Mouse (Mus musculus) CD4-positive, CD25-positive, alpha-beta regulatory T cell, adult 4 months (primary cell): ENCODE measurements around the gene Scn1a. TPM values are rescaled to one million over a fixed set of nuclear protein-coding genes. Genes with fewer than 3 reads are reported as not detected.

Experiments
- ATAC-seq: one replicate; pipeline ENCODE4 v1.8.0; 2017
- polyA plus RNA-seq, 2 experiments: library from polyadenylated mRNA; unstranded; fragments of 100-300 nt; shearing (Covaris generic); gene quantifications; one replicate each; pipeline ENCODE4 v1.2.1; 2017

Gene Scn1a
- polyA plus RNA-seq, result under 1 TPM; 0.15 to 0.32 TPM

DNA sequence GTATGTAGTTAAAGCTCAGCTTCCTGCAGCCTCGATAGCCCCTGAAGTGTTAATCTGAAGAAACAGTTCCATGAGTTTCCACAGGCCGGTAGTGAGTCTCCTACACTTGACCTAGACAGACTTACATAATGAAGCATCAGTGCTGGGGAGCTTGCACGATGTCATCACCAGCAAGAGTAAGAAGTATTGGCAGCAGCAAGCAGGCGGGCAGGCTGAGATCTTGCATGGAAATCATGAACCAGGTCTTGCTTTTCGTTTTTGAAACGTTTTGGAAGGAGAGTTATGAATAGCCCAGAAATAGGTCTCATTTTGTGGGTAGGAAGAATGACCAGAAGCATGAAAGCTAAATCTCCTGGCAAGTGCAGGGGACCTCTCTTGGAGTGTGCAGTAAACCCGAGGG is at the start of gene Scn1a:
Gene Scn1a (minus strand): TSS at position 130 of the 400 bp plus-strand sequence.
- ATAC-seq, result no peak

DNA sequence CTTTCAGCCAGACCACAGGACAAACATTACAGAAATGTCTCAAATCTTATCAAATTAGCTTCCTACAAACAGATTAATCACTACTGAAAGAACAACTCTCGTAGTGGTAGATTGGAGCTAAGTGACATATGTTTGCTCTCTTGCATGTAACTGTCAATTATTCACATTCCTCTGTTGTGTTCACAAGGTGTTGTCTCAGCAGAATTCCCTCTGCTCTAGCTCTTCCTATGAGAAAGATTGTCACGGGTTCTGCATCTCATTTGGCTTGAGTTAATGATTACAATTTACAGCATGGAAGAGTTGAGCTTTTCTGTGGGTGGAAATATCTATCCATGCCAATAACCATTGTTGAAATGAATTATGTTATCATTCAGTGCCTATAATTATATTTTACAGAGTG is 37.8 kb upstream of the Scn1a start:
- ATAC-seq, result no peak

DNA sequence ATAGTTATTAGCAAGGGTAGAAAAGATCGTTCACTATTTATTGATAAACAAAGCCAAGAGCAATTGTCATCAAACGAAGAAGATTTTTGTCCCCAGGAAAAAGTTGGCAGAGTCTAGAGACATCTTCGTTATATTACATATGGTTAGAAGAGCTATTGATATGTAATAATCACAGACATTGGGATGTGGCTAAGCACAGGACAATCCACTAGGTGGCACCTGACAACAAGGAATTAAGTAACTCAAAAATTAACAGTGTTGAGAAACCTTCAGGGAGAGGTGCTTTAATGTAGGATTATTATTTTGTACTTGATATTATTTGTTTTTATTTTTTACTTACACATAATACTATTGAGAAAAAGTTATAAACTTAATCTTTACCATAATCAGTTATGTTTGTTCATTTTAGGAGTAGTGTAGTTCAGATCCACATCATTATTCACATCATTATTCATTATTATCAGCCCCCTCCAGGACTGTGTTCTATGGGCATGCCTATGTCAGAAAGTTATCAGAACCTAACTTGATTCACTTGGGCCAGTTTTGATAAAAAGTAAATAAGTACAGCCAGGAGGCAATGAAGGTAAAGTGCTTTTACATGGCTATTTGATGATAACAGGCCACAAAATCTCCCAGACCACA is 32.7 kb upstream of the Scn1a start:
- ATAC-seq, result no peak

DNA sequence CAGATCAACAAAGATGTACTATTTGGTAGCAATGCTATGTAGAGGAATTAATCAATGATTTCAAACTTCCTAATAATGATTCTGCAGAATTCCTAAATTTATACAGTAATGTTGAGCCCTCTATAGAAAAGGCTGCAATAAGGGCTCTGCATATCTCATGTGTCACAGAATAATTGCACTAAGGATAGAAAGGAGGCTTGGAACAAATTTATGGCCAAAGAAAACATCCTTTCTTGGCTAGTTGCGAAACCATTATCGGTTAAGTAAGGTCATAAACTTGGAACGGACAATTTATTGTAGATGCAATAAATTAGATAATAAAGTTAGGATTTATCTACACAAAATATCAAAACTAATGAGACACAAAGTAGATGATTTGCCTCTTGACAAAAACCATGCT is 24.8 kb upstream of the Scn1a start:
- no peak for ATAC-seq

DNA sequence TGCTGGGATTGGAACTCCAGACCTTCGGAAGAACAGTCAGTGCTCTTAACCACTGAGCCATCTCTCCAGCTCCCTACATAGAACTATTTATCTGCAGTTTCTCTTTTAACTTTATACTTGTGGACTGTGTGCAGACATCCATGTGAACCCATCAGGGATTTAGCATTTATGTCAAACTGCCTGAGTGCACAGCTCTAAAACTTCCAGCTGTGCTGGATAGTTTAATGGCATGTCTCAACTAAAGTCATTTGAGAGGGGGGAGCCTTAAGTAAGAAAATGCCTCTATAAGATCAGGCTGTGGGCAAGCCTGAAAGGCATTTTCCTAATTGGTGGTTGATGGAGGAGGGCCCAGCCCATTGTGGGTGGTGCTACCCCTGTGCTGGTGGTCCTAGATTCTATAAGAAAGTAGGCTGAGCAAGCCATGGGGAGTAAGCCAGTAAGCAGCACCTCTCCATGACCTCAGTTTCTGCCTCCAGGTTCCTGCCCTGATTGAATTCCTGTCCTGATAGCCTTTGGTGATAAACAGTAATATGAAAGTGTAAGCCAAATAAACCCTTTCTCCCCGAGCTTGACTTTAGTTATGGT is 24.3 kb upstream of the Scn1a start:
- ATAC-seq, result no peak

DNA sequence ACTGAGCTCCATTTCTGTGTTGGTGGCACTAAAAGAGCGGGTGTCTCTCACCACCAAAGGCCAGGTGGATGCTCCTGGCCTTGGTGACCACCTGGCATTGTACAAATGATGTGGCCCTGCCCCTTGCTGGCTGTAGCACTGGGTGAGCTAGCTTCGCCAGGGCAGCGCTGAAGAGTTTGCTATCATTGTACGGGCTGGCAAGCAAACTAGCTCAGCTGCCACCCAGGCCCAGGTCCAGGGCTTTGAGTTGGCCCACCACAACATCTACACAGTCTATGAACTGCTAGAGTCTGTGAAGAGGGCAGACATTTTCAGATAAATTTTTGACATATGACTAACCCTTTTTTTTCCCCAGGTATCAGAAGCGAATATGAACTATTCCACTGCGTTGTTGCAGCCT is 23.3 kb upstream of the Scn1a start:
- ATAC-seq, result no peak

DNA sequence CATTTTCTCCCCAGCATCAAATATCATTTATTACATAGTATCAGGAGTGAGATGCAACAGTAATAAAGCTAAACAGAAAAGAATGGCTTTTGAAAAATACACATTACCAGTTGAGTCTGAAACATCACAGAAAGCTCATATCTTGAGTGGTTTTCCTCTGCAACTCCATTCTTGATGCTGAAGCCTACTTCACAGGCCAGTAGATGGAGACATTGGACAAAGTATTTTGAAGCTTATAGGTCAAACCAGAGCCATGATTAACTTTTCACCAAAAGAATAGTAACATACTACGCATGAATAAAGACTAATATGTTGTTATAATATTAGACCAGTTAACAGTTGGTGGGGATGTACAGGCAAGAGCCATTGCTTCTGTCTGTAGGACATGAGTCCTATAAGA is 21.8 kb upstream of the Scn1a start:
- no peak for ATAC-seq

DNA sequence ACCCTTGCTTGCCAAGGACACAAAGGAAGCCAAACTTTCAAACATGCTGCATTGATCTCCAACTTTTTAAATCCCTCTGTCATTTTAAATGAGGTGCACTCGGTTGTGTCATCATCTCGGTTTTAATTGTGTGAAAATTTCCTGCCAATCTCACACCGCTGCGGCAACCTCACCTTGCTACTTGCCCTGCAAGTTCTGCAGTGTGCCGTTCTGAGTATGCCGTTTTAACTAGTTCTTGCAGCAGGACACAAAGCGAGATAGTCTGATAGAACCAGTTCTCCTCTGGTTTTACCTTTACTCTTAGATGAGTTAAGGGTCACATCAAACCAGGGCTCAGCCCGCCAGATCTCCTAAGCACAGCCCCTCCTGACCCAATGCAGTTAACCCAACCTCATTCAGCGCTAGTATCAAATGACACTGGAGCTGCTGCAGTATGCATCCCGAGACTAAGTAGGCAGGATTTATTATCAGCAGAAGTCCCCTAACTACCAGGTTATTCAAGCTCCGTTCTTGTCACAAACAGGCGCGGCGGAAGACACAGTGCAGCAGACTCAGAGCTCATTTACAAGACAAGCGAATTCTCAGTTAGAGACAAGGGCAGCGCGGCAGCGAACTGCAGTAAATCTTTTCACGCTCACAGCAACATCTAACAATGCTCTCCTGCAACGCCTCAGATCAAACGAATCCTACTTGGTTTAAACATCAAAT is 722 bp downstream of the Scn1a start:
- ATAC-seq, result no peak

DNA sequence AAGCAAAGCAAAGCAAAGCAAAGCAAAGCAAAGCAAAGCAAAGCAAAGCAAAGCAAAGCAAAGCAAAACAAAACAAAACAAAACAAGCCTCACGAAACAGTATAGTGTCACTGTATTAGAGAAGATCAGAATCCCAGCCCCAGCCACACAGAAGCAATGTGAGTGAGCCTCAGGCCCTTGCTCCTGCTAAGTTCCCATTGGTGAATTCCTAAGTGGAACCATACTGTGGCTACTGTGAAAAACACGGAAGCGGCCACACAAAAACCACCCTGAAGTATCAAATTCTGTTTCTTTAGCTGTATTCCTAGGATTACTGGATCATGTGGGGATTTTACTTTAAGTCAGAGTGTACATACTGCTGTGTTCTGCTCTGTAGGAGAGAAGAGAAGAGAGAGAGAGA is 4.4 kb downstream of the Scn1a start:
- ATAC-seq, result no peak

DNA sequence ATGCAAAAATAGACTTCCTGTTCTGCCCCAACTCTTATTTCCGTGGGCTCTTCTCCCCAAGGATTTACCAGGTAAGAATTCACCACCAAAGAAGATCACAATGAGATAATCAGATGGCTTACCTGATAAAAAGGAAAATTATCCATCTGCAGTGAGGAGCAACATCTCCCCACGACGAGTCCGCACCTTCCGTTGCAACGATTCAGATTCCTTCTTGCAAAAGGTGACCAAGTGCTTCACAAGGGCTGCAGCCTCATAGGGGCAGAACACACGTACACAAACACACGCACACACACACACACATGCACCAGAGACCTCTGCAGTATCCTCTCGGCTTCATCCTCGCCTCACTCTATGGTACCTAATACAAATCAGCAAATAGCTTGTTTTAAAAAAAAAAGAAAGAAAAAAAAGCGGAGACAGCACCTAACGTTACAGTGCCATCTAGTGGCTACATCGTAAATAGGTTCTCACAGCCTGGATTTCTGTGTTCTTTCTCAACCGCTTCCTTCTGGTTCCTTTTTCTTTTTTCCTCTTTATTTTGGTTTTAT is 30.8 kb downstream of the Scn1a start:
- ATAC-seq, result peak; percentile 75

DNA sequence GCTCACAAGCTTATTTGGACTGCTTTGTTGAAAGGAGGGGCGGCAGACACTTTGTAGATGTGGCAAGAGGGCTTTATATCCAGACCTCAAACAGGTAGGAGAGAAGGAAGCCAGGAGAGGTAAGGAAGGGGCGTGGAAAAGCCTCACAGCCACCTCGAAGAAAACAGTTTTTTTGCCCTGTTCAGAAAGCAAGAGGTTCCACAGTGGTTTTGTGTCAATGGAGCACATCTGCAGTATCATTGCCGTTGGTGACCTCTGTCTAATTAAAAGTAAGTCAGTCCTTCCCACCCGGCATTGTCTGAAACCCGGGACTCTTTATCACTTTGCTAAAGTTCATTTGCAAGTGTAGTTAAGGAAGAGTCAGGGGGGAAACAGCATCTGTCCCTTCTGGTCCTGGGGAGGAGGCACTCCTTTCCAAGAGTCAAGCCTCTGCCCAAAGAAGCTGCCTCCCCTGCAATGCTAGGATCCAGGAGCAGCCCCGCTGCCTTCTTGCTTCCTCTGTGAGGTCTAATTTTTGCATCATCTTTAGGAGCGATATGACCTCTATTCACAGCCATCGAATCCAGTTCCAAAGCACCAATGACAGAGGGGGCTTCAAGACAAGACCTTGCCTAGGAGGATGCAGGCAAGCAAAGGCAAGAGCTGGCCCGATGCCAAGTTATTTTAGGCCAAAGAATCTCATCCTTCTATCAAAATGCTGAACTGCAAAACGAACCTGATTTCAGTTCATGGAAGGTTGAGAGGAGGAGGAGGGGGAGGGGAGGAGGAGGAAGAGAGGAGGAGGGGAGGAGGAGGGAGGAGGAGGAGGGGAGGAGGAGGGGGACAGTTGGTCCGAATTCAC is 31.5 kb downstream of the Scn1a start:
- no peak for ATAC-seq

DNA sequence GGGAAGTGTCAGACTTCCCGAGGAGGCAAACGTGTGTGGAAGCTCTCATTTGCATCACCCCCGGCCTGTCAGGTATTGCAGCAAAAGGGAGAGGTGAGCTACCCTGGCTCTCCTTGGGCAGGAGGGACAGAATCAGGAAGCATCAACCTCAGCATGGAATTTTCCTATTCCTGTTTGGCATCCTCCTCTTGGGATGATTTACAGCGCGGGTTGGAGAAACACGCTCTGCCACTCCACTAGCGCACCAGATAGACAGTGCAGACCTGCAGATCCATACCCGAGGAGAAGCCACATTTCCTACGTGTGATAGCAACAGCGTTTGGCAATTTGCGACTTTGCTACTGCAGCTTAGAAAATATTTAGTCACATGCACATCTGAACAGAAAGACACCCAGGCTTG is 32.2 kb downstream of the Scn1a start:
- no peak for ATAC-seq

DNA sequence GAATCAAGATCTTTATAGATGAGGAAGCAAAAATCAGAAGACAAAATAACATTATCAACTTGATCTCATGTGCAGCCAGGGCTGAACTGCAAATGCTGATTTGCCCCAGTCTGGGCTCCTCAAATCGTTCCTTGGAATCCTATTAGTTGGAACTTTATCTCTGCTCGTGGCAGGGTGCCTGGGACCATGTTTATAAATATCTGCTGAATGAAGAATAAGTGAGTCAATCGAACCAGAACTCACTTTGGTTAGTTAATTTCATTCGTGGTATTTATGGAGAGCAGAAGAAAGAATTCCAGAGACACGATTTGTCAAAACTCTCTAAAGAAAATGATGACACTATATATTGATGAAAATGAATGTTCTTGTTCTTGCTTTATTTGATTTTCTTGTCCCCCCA is 48.1 kb downstream of the Scn1a start:
- ATAC-seq, result no peak

DNA sequence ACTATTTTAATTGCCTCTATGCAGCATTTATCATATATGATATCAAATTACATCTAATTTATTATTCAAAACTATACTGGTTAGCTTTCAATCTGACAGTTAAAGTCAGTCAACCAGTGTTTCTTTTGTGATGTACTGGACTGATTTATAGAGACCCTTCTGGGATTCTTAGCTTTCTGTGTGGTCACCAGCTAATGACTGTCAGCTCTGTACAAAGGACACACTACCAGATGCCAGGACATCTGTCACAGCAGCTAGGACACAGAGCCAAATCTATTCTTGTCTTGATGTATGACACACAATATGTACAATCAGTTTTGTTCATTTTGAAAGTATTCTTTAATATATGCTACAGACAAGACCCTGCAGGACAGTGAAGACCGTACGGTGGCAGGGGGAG is 72.7 kb downstream of the Scn1a start:
- ATAC-seq, result no peak

DNA sequence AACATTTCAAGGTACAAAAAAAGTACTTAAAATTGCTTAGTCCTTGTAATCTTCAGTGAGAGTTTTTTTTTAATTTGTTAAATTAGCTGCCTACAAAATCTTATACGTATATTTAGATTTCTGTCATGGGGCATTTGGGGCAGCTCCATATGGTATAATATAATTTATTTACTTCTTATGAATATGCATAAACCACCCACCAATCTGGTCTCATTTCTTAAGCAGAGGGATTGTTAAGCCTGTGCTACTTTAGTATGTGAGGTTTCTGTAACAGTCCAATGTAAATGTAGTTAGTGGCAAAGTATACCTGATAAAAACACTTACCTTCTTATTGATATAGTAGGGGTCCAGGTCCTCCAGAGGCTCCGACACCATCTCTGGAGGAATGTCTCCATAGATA is 90.0 kb downstream of the Scn1a start:
- ATAC-seq, result no peak

DNA sequence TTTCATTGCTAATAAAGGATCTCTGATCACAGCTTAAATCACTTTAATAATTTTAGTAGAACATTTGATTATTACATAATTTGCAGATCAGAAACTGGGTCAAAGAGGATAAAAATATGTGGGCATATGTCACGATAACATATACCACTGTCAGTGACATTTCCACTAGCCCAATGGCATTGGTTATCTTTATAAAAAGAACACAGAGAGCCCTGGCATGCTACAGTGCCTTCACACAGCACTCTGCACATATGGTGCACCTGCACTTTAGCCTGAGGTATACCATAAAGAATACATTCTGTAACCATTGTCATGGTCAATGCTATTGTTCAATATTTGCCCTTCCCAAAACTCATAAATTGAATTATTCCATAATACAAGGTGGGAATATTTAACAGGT is 94.0 kb downstream of the Scn1a start:
- no peak for ATAC-seq

DNA sequence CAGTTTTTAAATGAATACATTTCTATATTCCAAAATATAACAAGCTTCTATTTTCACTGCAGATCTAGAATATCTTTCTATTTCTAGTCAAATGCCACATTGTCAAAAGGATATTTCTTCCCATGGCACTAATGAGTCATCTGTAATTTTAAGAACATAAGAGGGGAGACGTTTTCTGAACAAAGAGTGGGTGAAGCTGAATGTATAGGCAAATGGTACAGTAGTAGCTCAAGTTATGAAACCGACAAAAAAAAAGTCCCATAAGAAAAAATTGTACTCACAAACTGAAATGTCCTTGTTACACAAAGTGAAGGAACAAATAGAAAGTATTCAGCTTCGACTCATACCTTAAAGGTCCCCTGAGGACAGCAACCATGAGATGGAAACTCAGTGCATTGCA is 94.5 kb downstream of the Scn1a start:
- no peak for ATAC-seq

DNA sequence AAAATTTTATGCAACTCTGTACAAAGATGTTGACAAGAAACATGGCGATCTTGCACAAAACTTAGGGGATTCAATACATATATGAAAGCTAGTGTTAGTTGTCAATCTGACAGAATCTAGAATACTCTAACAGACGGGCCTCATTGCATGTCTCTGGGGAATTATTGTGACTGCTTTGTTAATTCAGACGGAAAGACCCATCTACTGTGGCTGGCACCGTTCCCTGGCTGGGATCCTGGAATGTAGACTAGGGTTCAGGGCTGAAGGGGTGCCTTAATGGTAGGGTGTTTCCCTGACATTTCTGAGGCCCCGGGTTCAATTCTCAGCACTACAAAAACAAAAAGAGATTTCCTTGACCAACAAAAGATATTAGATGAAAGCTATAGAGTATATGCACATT is 103.2 kb downstream of the Scn1a start:
- no peak for ATAC-seq

DNA sequence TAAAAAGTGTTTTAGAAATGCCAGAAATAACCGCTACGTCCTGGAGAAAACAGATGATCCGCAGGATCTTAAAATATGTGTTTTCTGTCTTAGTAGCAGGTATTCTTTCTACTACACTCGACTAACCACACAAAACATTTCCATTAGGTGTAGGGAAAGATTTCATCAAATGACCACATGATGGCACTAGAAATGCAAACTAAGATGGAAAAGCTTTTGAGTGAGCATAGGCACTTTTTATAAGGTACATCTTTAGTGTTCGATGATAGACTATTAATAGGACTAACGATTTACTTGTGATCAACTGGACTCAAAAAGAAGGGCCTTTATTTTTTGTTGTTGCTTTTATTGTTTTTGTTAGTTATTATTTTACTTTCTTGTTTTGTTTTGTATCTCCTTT is 104.2 kb downstream of the Scn1a start:
- ATAC-seq, result no peak

DNA sequence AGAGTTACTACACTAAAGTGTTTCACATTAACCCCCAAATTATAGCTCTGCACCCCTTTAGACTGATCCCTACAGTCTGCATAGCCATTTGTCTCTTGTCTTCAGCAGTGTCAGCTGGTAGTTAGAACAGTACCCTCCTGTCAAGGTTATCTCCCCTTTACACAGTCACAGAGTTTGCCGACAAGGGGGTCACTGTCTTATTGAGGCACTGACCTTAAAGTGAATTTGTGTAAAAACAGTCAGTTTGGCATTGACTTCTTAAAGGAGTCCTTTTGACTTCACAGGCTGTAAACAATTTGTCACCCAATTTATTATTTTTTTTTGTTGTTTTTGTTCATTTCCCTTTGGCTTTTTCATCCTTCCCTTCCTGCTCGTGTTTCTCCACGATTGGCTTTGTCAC is 168.1 kb downstream of the Scn1a start:
- ATAC-seq, result no peak

DNA sequence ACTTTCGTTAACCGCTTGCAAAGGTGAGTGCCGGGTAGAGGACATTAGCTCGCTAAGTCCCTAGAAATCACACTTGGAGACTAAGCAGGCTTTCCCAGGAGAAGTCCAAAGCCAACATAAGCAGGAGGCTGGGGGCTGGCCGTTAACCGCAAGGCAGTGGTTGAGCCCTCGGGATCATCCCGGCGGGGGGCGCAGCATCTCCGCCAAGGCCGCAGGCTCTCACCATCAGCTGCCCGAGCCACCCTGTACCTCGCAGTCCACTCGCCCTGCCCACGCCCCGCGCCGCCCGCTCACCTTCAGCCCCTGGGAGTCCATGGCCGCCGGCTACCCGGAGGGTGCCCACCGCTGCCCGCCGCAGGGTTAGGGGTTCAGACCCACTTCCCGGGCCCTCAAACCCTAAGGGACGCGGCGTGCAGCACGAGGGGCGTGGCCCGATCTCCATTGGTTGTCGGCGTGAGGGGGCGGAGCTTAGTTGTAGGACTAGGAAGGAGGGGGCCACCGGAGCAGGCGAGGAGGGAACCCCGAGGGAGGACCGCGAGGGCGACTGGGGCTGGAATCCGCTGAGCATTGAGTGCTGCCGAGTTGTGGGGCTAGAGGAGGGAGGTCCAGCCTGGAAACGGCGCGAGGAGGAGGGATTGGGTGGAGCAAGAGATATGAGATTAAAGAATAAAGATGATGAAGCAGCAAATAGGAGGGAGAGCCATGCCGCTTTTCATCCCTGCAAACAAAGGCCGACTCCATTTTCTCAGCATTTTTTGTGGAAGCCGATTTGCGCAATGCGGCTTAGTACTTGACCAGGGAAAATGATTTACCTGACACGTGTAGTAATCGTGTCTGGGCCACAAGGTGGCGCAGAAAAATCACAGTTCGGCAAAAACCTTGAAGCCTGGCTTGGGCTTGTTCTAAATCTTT is 184.2 kb downstream of the Scn1a start, which contains the start of gene Ttc21b:
Gene Ttc21b (minus strand): TSS at position 398 of the 912 bp plus-strand sequence.
- peak; percentile 98 for ATAC-seq

DNA sequence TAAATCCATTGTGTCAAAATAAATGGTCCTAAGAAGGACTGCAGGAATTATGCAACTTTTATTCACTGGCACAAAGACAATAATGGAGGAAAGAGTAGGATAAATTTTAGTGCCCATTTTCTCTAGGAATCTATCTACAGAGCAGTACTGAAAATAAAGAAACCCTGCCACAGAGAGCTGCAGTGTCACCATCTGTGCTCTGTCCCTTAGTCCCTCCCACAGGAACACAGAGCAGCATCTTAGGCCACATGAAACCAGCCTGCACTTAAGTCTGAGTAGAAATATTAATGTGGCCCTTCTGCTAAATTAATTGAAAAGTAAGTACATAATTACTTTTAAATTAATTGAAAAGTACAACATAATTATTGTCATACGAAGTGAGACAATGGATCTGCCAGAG is 196.6 kb downstream of the Scn1a start:
- no peak for ATAC-seq
